Mouse (Mus musculus): ENCODE data around the gene Vcp. TPM values are rescaled to one million over a fixed set of nuclear protein-coding genes. Genes with fewer than 3 reads are reported as not detected.
"Not testable (repeated sequence)": the region's sequence is repeated elsewhere in the genome, so short reads cannot be mapped to it uniquely, and the experiment has no call there.

Vcp gene
- 446 and 480 TPM in 2 replicates for polyA plus RNA-seq (2014; fragmentation: Nextera tagmentation; extraction: Ambion mirVana)

DNA sequence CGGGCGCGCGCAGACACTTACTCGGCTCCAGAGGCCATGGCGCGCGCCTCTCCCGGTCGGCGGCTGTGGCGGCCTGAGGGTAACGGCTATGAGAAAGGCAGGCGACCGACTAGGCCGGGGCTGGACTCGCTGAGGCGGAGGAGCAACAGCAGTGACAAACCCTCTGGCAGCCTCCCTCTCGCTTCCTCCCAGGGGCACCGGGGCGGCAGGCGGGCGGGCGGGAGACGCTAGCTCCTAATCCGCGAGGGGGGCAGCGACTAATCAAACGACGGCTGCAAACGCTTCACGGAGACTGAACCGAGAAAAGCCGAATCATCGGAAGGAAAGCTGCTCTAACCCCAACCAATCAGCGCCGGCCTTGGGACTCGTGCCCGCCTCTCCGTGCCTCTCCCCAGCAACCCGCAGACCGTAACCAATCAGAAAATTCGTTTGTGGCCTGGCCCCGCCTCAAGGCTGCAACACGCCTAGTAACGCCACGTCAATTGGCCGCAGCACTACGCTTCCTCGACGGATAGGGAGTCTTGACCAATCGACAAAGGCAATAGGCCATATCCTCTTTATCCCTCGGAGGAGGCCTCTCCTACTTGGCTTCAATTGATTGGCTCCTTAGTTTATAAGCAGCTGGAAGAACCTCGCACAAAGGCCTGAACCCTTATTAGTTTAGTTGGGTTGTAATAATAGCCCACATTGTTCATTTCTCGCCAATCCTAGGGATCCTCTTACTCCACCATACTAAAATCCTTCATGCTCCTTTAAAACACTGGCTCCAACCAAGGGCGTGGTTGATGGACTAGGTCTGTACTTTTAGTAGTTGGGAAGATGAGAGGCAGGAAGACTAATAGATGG is at the start of gene Vcp:
Vcp (minus strand) TSS at position 367 of the 846 bp plus-strand sequence.
- Histone ChIP-seq H3K4me2 (ENCODE audit: low read length) (peak within 1 kb of the TSS; percentile 94), H3K4me3 (ENCODE audit: low read depth, low read length) (peak within 1 kb of the TSS; percentile 96), H3K9ac (ENCODE audit: low read length) (peak within 1 kb of the TSS; percentile 95), H3K36me3 (ENCODE audit: control insufficient read depth, insufficient read depth, low read length) (peaks cover 21% of the 10 kb centered on the region), H3K27ac (ENCODE audit: low read depth, low read length) (peak within 1 kb of the TSS; percentile 99), H3K4me1 (ENCODE audit: control insufficient read depth, insufficient read depth, low read length) (peaks cover 16% of the 10 kb centered on the region)
- WGBS: under 1% methylated on average over 49 of the region's 56 CpGs
- not testable (repeated sequence) for H3K9me3 ChIP-seq (replicated peaks; ENCODE audit: control insufficient read depth, low read length); H3K27me3 ChIP-seq (replicated peaks; ENCODE audit: control insufficient read depth, insufficient read depth, low read length)
- ATAC-seq (peak; percentile 99), DNase-seq (ENCODE audit: low spot score) (peak; percentile 100)

DNA sequence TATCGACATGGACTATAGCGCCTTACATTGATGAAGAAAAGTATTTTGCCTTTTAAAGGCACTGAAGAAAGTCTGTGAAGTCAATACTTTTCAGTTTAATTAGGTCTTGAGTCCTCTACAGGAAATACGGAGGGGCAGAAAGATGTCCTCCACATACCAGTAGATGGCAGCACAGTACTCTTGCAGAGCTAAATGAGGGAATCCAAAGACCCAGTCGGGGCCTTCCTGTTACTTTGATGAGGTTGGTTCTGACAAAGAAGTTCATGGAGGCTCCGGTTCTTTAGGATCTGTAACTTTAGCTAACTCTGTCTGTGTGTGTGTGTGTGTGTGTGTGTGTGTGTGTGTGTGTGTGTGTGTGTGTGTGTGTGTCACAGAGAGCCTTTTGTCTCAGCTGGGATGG is 46.9 kb upstream of the Vcp start:
- no peaks in the 10 kb centered on the region for H3K27me3 ChIP-seq (replicated peaks; ENCODE audit: control insufficient read depth, insufficient read depth, low read length)
- no peaks in the 10 kb centered on the region for H3K36me3 ChIP-seq (ENCODE audit: control insufficient read depth, insufficient read depth, low read length)
- no peak overlapping the region for H3K27ac ChIP-seq (ENCODE audit: low read depth, low read length)
- H3K4me2 ChIP-seq (ENCODE audit: low read length): peak overlapping the region; percentile 77; the same call in 1 of the 2 replicates
- no peak for ATAC-seq
- 7% methylated on average over 5 of the region's 5 CpGs for WGBS
- no peak overlapping the region for H3K9ac ChIP-seq (ENCODE audit: low read length)
- H3K9me3 ChIP-seq (replicated peaks; ENCODE audit: control insufficient read depth, low read length): no peaks in the 10 kb centered on the region
- peaks cover 12% of the 10 kb centered on the region for H3K4me1 ChIP-seq (ENCODE audit: control insufficient read depth, insufficient read depth, low read length)
- DNase-seq (ENCODE audit: low spot score): peak; percentile 96
- H3K4me3 ChIP-seq (ENCODE audit: low read depth, low read length): no peak overlapping the region

DNA sequence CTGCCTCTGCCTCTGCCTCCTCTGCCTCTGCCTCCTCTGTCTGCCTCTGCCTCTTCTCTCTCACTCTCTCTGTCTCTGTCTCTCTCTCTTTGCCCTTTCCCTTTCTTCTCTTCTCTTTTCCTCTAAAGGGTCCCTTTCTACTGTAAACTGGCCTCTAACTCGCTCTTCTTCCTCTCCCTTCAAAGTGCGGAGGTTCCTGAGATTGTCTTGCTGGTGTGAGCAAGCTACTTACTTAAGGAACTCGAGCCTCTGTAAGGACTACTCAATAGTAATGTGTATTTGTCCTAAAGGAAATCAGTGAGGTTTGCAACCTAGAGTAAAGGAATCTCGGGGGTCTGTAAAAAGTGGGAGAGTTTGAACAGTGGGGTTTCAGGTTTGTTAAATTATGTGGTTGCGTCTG is 46.3 kb upstream of the Vcp start:
- peak overlapping the region; percentile 50 for H3K4me3 ChIP-seq (ENCODE audit: low read depth, low read length)

DNA sequence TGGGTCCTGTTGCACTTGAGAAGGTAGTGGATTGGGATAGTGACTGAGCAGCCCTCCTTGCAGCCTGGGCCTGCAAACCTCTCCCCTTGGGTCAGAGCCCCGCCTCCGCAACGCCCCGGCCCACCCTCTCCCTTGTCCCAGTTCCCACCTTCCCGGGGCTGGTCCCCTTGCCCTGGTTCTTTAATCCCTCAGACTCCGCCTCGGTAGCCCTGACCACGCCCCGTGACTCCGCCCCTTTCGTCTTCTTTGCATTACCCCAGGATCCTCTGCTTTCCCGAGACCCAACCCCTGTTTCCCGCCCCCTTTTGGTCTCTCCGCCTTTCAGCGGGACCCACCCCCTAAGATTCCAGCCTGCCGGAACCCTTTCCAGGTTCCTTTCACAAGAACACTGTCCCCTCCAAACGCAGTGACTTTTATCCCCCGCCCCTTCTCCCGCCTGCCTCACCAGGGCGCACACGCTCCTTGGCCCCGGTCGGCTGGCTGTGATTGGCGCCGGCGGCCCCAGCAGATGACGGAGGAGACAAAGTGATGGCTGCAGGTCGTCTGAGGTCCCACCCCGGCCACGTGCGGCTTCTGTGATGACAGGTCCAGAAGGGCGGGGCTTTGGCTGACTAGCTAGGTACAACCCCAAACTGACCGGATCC is 45.5 kb upstream of the Vcp start, which contains the start of gene Fam214b:
Fam214b (minus strand) TSS at position 562 of the 644 bp plus-strand sequence.
- peak within 1 kb of the TSS; percentile 77 for H3K4me2 ChIP-seq (ENCODE audit: low read length)
- H3K27me3 ChIP-seq (replicated peaks; ENCODE audit: control insufficient read depth, insufficient read depth, low read length): no peaks in the 10 kb centered on the region
- peak within 1 kb of the TSS; percentile 50 for H3K4me3 ChIP-seq (ENCODE audit: low read depth, low read length)
- H3K4me1 ChIP-seq (ENCODE audit: control insufficient read depth, insufficient read depth, low read length): peaks cover 16% of the 10 kb centered on the region
- H3K9ac ChIP-seq (ENCODE audit: low read length): peak within 1 kb of the TSS; percentile 67
- WGBS: under 1% methylated on average over 33 of the region's 33 CpGs
- no peaks in the 10 kb centered on the region for H3K9me3 ChIP-seq (replicated peaks; ENCODE audit: control insufficient read depth, low read length)
- ATAC-seq: peak; percentile 87
- H3K36me3 ChIP-seq (ENCODE audit: control insufficient read depth, insufficient read depth, low read length): no peaks in the 10 kb centered on the region
- DNase-seq (ENCODE audit: low spot score): peak; percentile 98
- peak within 1 kb of the TSS; percentile 96 for H3K27ac ChIP-seq (ENCODE audit: low read depth, low read length)

More for the DNA sequence above, 46.3 kb upstream of the Vcp start:
- Histone ChIP-seq H3K9ac (ENCODE audit: low read length) (no peak overlapping the region; the same call in 1 of the 2 replicates), H3K4me2 (ENCODE audit: low read length) (peak overlapping the region; percentile 77; the same call in 1 of the 2 replicates), H3K9me3 (replicated peaks; ENCODE audit: control insufficient read depth, low read length) (no peaks in the 10 kb centered on the region), H3K36me3 (ENCODE audit: control insufficient read depth, insufficient read depth, low read length) (no peaks in the 10 kb centered on the region), H3K27ac (ENCODE audit: low read depth, low read length) (no peak overlapping the region; the same call in 1 of the 2 replicates), H3K4me1 (ENCODE audit: control insufficient read depth, insufficient read depth, low read length) (peaks cover 12% of the 10 kb centered on the region), H3K27me3 (replicated peaks; ENCODE audit: control insufficient read depth, insufficient read depth, low read length) (no peaks in the 10 kb centered on the region)
- no peak for DNase-seq (ENCODE audit: low spot score)
- WGBS: 55% methylated on average over 5 of the region's 5 CpGs
- ATAC-seq: no peak

DNA sequence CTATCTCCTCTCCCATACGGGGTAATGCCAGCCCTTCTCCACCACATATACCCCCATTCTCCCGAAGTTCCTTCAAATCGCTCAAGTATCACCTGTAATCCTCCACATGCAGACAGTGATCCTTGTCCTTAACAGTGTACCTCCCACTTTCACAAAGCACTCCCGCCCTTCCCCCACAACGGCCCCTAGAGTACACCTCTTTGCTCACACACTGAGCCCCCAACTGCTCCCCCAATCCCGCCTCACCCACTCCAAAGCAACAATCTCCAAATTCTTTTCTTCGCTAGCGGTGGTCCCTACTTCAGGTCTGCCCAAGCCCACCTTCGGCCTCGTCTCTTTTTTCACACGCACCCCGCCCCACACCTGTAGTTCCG is 45.0 kb upstream of the Vcp start:
- no peak for DNase-seq (ENCODE audit: low spot score)
- peak overlapping the region; percentile 63 for H3K9ac ChIP-seq (ENCODE audit: low read length)
- peak overlapping the region; percentile 96 for H3K27ac ChIP-seq (ENCODE audit: low read depth, low read length)
- H3K27me3 ChIP-seq (replicated peaks; ENCODE audit: control insufficient read depth, insufficient read depth, low read length): no peaks in the 10 kb centered on the region
- H3K4me1 ChIP-seq (ENCODE audit: control insufficient read depth, insufficient read depth, low read length): peaks cover 19% of the 10 kb centered on the region
- no peaks in the 10 kb centered on the region for H3K9me3 ChIP-seq (replicated peaks; ENCODE audit: control insufficient read depth, low read length)
- ATAC-seq: no peak; the same call in 1 of the 2 replicates
- H3K36me3 ChIP-seq (ENCODE audit: control insufficient read depth, insufficient read depth, low read length): no peaks in the 10 kb centered on the region
- WGBS: 2% methylated on average over 13 of the region's 13 CpGs
- peak overlapping the region; percentile 50 for H3K4me3 ChIP-seq (ENCODE audit: low read depth, low read length)
- H3K4me2 ChIP-seq (ENCODE audit: low read length): peak overlapping the region; percentile 77

DNA sequence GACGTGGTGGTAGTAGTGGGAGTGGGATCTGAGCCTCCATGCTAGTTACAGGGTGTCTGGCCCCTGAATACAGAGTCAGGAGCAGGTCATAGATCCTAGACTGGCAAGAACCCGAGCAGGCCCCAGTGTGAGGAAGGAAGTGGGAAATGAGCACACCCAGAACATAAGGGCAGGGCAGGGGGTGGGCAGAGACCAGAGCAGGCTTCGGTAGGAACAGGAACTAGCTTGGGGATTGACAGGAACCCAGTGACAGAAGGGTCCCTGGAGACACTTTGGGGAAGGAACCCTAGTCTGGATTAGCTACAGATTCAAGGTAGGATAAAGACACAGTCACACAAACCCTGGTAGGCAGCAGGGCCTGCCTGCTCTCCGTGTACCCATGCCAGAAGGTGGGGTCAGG is 44.4 kb upstream of the Vcp start:
- no peaks in the 10 kb centered on the region for H3K9me3 ChIP-seq (replicated peaks; ENCODE audit: control insufficient read depth, low read length)
- H3K4me3 ChIP-seq (ENCODE audit: low read depth, low read length): peak overlapping the region; percentile 50
- WGBS: 3% methylated on average over 4 of the region's 4 CpGs
- no peaks in the 10 kb centered on the region for H3K27me3 ChIP-seq (replicated peaks; ENCODE audit: control insufficient read depth, insufficient read depth, low read length)
- H3K4me1 ChIP-seq (ENCODE audit: control insufficient read depth, insufficient read depth, low read length): peaks cover 19% of the 10 kb centered on the region
- peak overlapping the region; percentile 96 for H3K27ac ChIP-seq (ENCODE audit: low read depth, low read length)
- peak overlapping the region; percentile 63 for H3K9ac ChIP-seq (ENCODE audit: low read length)
- ATAC-seq: no peak
- H3K4me2 ChIP-seq (ENCODE audit: low read length): peak overlapping the region; percentile 77
- DNase-seq (ENCODE audit: low spot score): no peak
- H3K36me3 ChIP-seq (ENCODE audit: control insufficient read depth, insufficient read depth, low read length): no peaks in the 10 kb centered on the region

DNA sequence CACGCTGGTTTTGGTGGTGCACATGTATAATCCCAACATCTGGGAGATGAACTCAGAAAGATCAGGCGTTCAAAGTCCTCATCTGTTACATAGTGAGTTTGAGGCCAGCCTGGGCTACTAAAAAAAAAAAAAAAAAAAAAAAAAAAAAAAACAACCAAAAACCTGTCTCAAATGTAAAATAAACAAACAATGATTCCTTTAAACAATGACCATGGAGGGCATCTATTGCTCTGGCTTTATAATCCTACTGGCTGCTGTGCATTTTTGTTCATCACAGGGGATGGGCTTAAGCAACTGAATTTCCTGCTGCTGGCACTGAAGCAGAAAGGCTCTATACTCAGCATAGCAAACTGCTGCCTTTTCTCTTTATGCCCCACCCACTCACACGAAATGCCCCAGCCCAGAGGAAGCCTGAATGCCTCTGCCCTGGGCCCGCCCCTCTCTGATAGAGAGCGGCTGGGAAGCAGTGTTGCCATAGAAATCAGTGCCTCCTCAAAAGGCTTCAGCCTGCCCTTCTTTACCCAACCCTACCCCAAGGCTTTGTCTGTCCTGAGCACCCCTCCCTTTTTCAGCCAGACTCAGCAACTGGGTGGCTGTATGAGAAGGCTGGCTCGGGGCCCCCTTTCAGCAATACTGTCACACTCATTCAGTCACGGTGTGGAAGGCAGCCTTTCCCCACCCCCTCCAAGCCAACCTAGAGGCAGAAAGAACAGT is 43.5 kb upstream of the Vcp start:
- Histone ChIP-seq H3K9ac (ENCODE audit: low read length) (peak overlapping the region; percentile 63), H3K4me3 (ENCODE audit: low read depth, low read length) (peak overlapping the region; percentile 50), H3K36me3 (ENCODE audit: control insufficient read depth, insufficient read depth, low read length) (no peaks in the 10 kb centered on the region), H3K27ac (ENCODE audit: low read depth, low read length) (peak overlapping the region; percentile 96), H3K27me3 (replicated peaks; ENCODE audit: control insufficient read depth, insufficient read depth, low read length) (no peaks in the 10 kb centered on the region), H3K4me1 (ENCODE audit: control insufficient read depth, insufficient read depth, low read length) (peaks cover 24% of the 10 kb centered on the region), H3K4me2 (ENCODE audit: low read length) (peak overlapping the region; percentile 77), H3K9me3 (replicated peaks; ENCODE audit: control insufficient read depth, low read length) (no peaks in the 10 kb centered on the region)
- ATAC-seq: peak; percentile 73
- peak; percentile 96 for DNase-seq (ENCODE audit: low spot score)
- WGBS: 4% methylated on average over 7 of the region's 7 CpGs

DNA sequence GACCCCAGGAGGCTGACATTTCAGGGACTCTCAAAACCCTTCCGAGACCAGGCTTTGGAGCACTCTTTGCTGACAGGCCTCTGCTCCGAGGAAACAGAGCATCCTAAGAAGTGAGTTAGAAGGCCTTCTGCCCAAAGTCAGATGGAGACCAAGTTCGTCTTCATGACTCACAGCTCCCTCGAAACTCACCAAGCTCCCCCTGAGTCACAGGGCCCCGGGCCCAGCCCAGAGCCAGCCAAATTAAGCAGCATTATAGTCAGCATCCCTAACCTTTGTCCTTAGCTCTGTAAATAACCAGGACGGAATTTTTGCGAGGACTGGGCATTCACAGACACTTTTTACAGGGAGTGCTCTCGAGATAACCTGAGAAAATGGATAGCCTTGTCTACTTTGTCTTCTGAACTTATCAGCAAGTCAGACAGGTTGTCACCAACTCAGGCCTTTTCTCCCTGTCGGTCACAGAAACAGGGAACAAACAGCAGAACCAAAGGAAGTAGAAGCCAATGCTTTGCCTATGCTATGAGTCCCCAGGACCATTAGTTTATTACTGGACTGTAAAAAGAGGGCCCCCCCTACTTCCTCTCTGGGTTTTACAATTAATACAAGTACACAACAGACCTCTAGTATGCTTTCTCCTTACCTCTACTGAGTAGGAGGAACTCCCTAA is 40.7 kb upstream of the Vcp start:
- ATAC-seq (no peak), DNase-seq (ENCODE audit: low spot score) (no peak)
- 72% methylated on average over 9 of the region's 9 CpGs for WGBS
- Histone ChIP-seq H3K27ac (ENCODE audit: low read depth, low read length) (peak overlapping the region; percentile 41; the same call in 1 of the 2 replicates), H3K9me3 (replicated peaks; ENCODE audit: control insufficient read depth, low read length) (no peaks in the 10 kb centered on the region), H3K4me1 (ENCODE audit: control insufficient read depth, insufficient read depth, low read length) (peaks cover 26% of the 10 kb centered on the region), H3K36me3 (ENCODE audit: control insufficient read depth, insufficient read depth, low read length) (peaks cover 11% of the 10 kb centered on the region), H3K4me3 (ENCODE audit: low read depth, low read length) (no peak overlapping the region), H3K27me3 (replicated peaks; ENCODE audit: control insufficient read depth, insufficient read depth, low read length) (no peaks in the 10 kb centered on the region), H3K9ac (ENCODE audit: low read length) (no peak overlapping the region), H3K4me2 (ENCODE audit: low read length) (no peak overlapping the region; the same call in 1 of the 2 replicates)
